Mouse (Mus musculus) liver, embryonic 13.5 days (tissue): ENCODE measurements at regions not wholly inside any gene's neighbourhood (a gene's known extent, or its start where the extent isn't known, plus 50 kb on each side); places are given as distances from the start of the nearest gene placed in this dataset.

Source experiments
- ATAC-seq: fragments of 200-750 bp; cut with Nextera tagmentation; 2 replicates; pipeline ENCODE4 v1.8.0; 2017; ENCODE audit warnings: low read depth, mild to moderate bottlenecking, moderate number of reproducible peaks, moderate library complexity
- DNase-seq: peaks from one replicate; pipeline ENCODE4 v3.0.0; 2022
- H3K27ac ChIP-seq: fragments of 300-500 bp; sonication (generic); 2 replicates; pipeline ENCODE4 v1.5.1; 2015; ENCODE audit warnings: moderate library complexity, mild to moderate bottlenecking, inconsistent platforms
- H3K27me3 ChIP-seq: fragments of 300-500 bp; sonication (generic); 2 replicates; pipeline ENCODE4 v1.6.1; 2015; ENCODE audit warnings: mild to moderate bottlenecking, inconsistent platforms
- H3K36me3 ChIP-seq: fragments of 300-500 bp; sonication (generic); 2 replicates; pipeline ENCODE4 v1.6.1; 2015; ENCODE audit warnings: mild to moderate bottlenecking, inconsistent platforms
- H3K4me1 ChIP-seq: fragments of 300-500 bp; sonication (generic); replicated peaks from 2 replicates; pipeline ENCODE4 v1.6.1; 2015; ENCODE audit warnings: inconsistent platforms
- H3K4me2 ChIP-seq: fragments of 300-500 bp; sonication (generic); 2 replicates; pipeline ENCODE4 v1.6.1; 2015; ENCODE audit warnings: inconsistent platforms, mild to moderate bottlenecking, moderate library complexity
- H3K4me3 ChIP-seq: fragments of 300-500 bp; sonication (generic); replicated peaks from 2 replicates; pipeline ENCODE4 v1.5.1; 2015; ENCODE audit warnings: mild to moderate bottlenecking, inconsistent platforms
- H3K9ac ChIP-seq: fragments of 300-500 bp; sonication (generic); 2 replicates; pipeline ENCODE4 v1.6.1; 2015; ENCODE audit warnings: mild to moderate bottlenecking, inconsistent platforms
- H3K9me3 ChIP-seq: fragments of 300-500 bp; sonication (generic); replicated peaks from 2 replicates; pipeline ENCODE4 v1.6.1; 2016; ENCODE audit warnings: inconsistent platforms
- WGBS: fragments of 180-500 bp; shearing (Covaris S2); methylation state at CpG from one replicate; pipeline ENCODE4 v1.1.7; 2015; ENCODE audit not compliant: insufficient replicate concordance; 5-methylcytosine and 5-hydroxymethylcytosine counted together

- 0 out of 2 replicates have a peak, but pooled peaks cover 5% of the 10 kb centered on the region for H3K4me1 ChIP-seq
- H3K9ac ChIP-seq: no peak overlapping the region
- no peaks in the 10 kb centered on the region for H3K9me3 ChIP-seq
- H3K4me3 ChIP-seq: no peak overlapping the region
- no peaks in the 10 kb centered on the region for H3K36me3 ChIP-seq
- no peak overlapping the region for H3K4me2 ChIP-seq
- H3K27me3 ChIP-seq: no peaks in the 10 kb centered on the region
- no peak overlapping the region for H3K27ac ChIP-seq
- WGBS: 58% methylated on average over 20 of the region's 20 CpGs
- no peak for DNase-seq
- ATAC-seq: no peak
These were observed 218.2 kb upstream of the Sdk2 start for GRCm38 (mm10) chr11:114284820-114285666.

- WGBS: 32% methylated on average over 5 of the region's 5 CpGs
- no peak overlapping the region for H3K4me3 ChIP-seq
- H3K9me3 ChIP-seq: no peaks in the 10 kb centered on the region
- no peak overlapping the region for H3K27ac ChIP-seq
- ATAC-seq: no peak
- H3K27me3 ChIP-seq: no peaks in the 10 kb centered on the region
- no peak overlapping the region for H3K9ac ChIP-seq
- 0 out of 2 replicates have a peak, but pooled peaks cover 5% of the 10 kb centered on the region for H3K4me1 ChIP-seq
- DNase-seq: no peak
- H3K4me2 ChIP-seq: no peak overlapping the region
- no peaks in the 10 kb centered on the region for H3K36me3 ChIP-seq
These were observed 216.4 kb upstream of the Sdk2 start for GRCm38 (mm10) chr11:114283208-114283607.

GRCm38 (mm10) chr11:114282566-114282965, 215.7 kb upstream of the Sdk2 start:
- ATAC-seq (no peak), DNase-seq (no peak)
- H3K9me3 ChIP-seq: no peaks in the 10 kb centered on the region
- 0 out of 2 replicates have a peak, but pooled peaks cover 5% of the 10 kb centered on the region for H3K4me1 ChIP-seq
- 63% methylated on average over 5 of the region's 5 CpGs for WGBS
- no peaks in the 10 kb centered on the region for H3K27me3 ChIP-seq
- no peak overlapping the region for H3K27ac ChIP-seq
- H3K36me3 ChIP-seq: no peaks in the 10 kb centered on the region
- H3K4me2 ChIP-seq: no peak overlapping the region
- H3K9ac ChIP-seq: no peak overlapping the region
- no peak overlapping the region for H3K4me3 ChIP-seq

GRCm38 (mm10) chr11:114281846-114282245, 215.0 kb upstream of the Sdk2 start:
- WGBS: 68% methylated on average over 9 of the region's 9 CpGs
- Histone ChIP-seq H3K9ac (no peak overlapping the region), H3K9me3 (no peaks in the 10 kb centered on the region), H3K4me1 (0 out of 2 replicates have a peak, but pooled peaks cover under 1% of the 10 kb centered on the region), H3K27ac (no peak overlapping the region), H3K27me3 (no peaks in the 10 kb centered on the region), H3K36me3 (no peaks in the 10 kb centered on the region), H3K4me3 (no peak overlapping the region), H3K4me2 (no peak overlapping the region)
- no peak for ATAC-seq
- DNase-seq: no peak

GRCm38 (mm10) chr11:114281041-114281695, 214.3 kb upstream of the Sdk2 start:
- Histone ChIP-seq H3K9ac (no peak overlapping the region), H3K9me3 (no peaks in the 10 kb centered on the region), H3K27ac (no peak overlapping the region), H3K4me3 (no peak overlapping the region), H3K4me2 (no peak overlapping the region), H3K27me3 (no peaks in the 10 kb centered on the region), H3K36me3 (no peaks in the 10 kb centered on the region), H3K4me1 (no peaks in the 10 kb centered on the region)
- no peak for ATAC-seq
- DNase-seq: no peak
- WGBS: 75% methylated on average over 14 of the region's 14 CpGs

GRCm38 (mm10) chr11:114277513-114278304, 210.9 kb upstream of the Sdk2 start:
- Histone ChIP-seq H3K9ac (no peak overlapping the region), H3K9me3 (no peaks in the 10 kb centered on the region), H3K4me2 (no peak overlapping the region), H3K4me1 (no peaks in the 10 kb centered on the region), H3K36me3 (no peaks in the 10 kb centered on the region), H3K27me3 (no peaks in the 10 kb centered on the region), H3K27ac (no peak overlapping the region), H3K4me3 (no peak overlapping the region)
- no peak for ATAC-seq
- WGBS: 77% methylated on average over 26 of the region's 26 CpGs
- no peak for DNase-seq

GRCm38 (mm10) chr11:114270358-114271072, 203.7 kb upstream of the Sdk2 start:
- Histone ChIP-seq H3K4me2 (no peak overlapping the region), H3K27ac (no peak overlapping the region), H3K9ac (no peak overlapping the region), H3K27me3 (0 out of 2 replicates have a peak, but pooled peaks cover 2% of the 10 kb centered on the region), H3K9me3 (no peaks in the 10 kb centered on the region), H3K4me3 (no peak overlapping the region), H3K36me3 (no peaks in the 10 kb centered on the region), H3K4me1 (no peaks in the 10 kb centered on the region)
- DNase-seq (no peak), ATAC-seq (no peak)
- WGBS: 74% methylated on average over 10 of the region's 10 CpGs

GRCm38 (mm10) chr11:114261959-114262358, 195.1 kb upstream of the Sdk2 start:
- WGBS: 55% methylated on average over 4 of the region's 4 CpGs
- ATAC-seq: no peak
- no peak overlapping the region for H3K9ac ChIP-seq

GRCm38 (mm10) chr11:114258218-114258617, 191.4 kb upstream of the Sdk2 start:
- H3K36me3 ChIP-seq: no peaks in the 10 kb centered on the region
- 64% methylated on average over 9 of the region's 9 CpGs for WGBS
- H3K4me1 ChIP-seq: no peaks in the 10 kb centered on the region
- no peak overlapping the region for H3K27ac ChIP-seq
- no peak overlapping the region for H3K4me3 ChIP-seq
- no peak overlapping the region for H3K9ac ChIP-seq
- no peaks in the 10 kb centered on the region for H3K27me3 ChIP-seq
- H3K4me2 ChIP-seq: no peak overlapping the region
- H3K9me3 ChIP-seq: no peaks in the 10 kb centered on the region
- DNase-seq: no peak
- no peak for ATAC-seq

More at GRCm38 (mm10) chr11:114261959-114262358, 195.1 kb upstream of the Sdk2 start:
- Histone ChIP-seq H3K27ac (no peak overlapping the region), H3K4me2 (no peak overlapping the region), H3K4me3 (no peak overlapping the region), H3K9me3 (no peaks in the 10 kb centered on the region), H3K27me3 (no peaks in the 10 kb centered on the region), H3K36me3 (no peaks in the 10 kb centered on the region), H3K4me1 (no peaks in the 10 kb centered on the region)
- DNase-seq: no peak

- no peak for ATAC-seq
- Histone ChIP-seq H3K4me1 (no peaks in the 10 kb centered on the region), H3K9ac (no peak overlapping the region), H3K27me3 (no peaks in the 10 kb centered on the region), H3K27ac (no peak overlapping the region), H3K9me3 (no peaks in the 10 kb centered on the region), H3K36me3 (no peaks in the 10 kb centered on the region), H3K4me2 (no peak overlapping the region), H3K4me3 (no peak overlapping the region)
- 39% methylated on average over 6 of the region's 6 CpGs for WGBS
- DNase-seq: no peak
These were observed 190.9 kb upstream of the Sdk2 start for GRCm38 (mm10) chr11:114257756-114258155.

GRCm38 (mm10) chr11:114257061-114257460, 190.2 kb upstream of the Sdk2 start:
- H3K4me1 ChIP-seq: no peaks in the 10 kb centered on the region
- ATAC-seq (no peak), DNase-seq (no peak)
- no peak overlapping the region for H3K4me3 ChIP-seq
- no peaks in the 10 kb centered on the region for H3K27me3 ChIP-seq
- H3K4me2 ChIP-seq: no peak overlapping the region
- 43% methylated on average over 4 of the region's 4 CpGs for WGBS
- no peaks in the 10 kb centered on the region for H3K36me3 ChIP-seq
- H3K9ac ChIP-seq: no peak overlapping the region
- no peak overlapping the region for H3K27ac ChIP-seq
- H3K9me3 ChIP-seq: no peaks in the 10 kb centered on the region
